8 mouse cellular contexts compared by ENCODE assay signal in genomic region chr3:145904850-145905776, GRCm38 (mm10). TPM values are rescaled to one million over a fixed set of nuclear protein-coding genes. Genes with fewer than 3 reads are reported as not detected.
DNase-seq lines count a peak whose midpoint lies in the region; ATAC-seq and TF ChIP-seq lines count a peak whose summit lies in the region.

No protein-coding gene starts in this region.

- TF ChIP-seq POLR2A in limb, embryonic 14.5 days (IDR thresholded peaks at IDR 0.05; ENCODE audit: borderline replicate concordance, extremely low read depth, insufficient read depth, insufficient read length): no peak

- 53% methylated on average over 22 of the region's 22 CpGs for WGBS in intestine, postnatal 0 days
- 47% methylated on average over 22 of the region's 22 CpGs for WGBS in limb, embryonic 14.5 days
- WGBS in stomach, postnatal 0 days: 52% methylated on average over 22 of the region's 22 CpGs

- peak; percentile 82 for TF ChIP-seq CTCF in intestine, postnatal 0 days (IDR thresholded peaks at IDR 0.05; ENCODE audit: low read depth)
- peak; percentile 87 for TF ChIP-seq CTCF in stomach, postnatal 0 days (IDR thresholded peaks at IDR 0.05; ENCODE audit: low read depth)

- no peaks in the 10 kb centered on the region for H3K27me3 ChIP-seq in intestine, postnatal 0 days (replicated peaks; ENCODE audit: control insufficient read depth, insufficient read depth, low read length)
- no peaks in the 10 kb centered on the region for H3K27me3 ChIP-seq in limb, embryonic 14.5 days (ENCODE audit: control insufficient read depth, insufficient read depth, low read length)
- H3K27me3 ChIP-seq in stomach, postnatal 0 days (ENCODE audit: control insufficient read depth, insufficient read depth, low read length): no peaks in the 10 kb centered on the region

- no peak; the same call in 1 of the 2 replicates for ATAC-seq in intestine, postnatal 0 days
- peak; percentile 34; the same call in 1 of the 2 replicates for ATAC-seq in limb, embryonic 14.5 days (ENCODE audit: low FRiP score, low read depth)
- peak; percentile 12; the same call in 1 of the 2 replicates for ATAC-seq in stomach, postnatal 0 days (ENCODE audit: low FRiP score, low TSS enrichment)

- TF ChIP-seq EP300 in stomach, postnatal 0 days (optimal IDR thresholded peaks at IDR 0.05): no peak

- peak; percentile 50 for DNase-seq in CD4-positive helper T cell, adult 2 months (ENCODE audit: low read depth, low spot score)
- peak; percentile 78 for DNase-seq in ZHBTc4 (ENCODE audit: low read depth, low spot score)
- DNase-seq in embryo, embryonic 10.5 days (ENCODE audit: low spot score): peak; percentile 91
- DNase-seq in gastrocnemius, postnatal 25 days: peak; percentile 16
- peak; percentile 87 for DNase-seq in limb, embryonic 14.5 days (ENCODE audit: low spot score)
- peak; percentile 36 to 47 for DNase-seq in natural killer cell, adult 2 months (ENCODE audit: low spot score in 2 of 2)
- peak; percentile 79 for DNase-seq in stomach, postnatal 0 days (ENCODE audit: low spot score)

- no peaks in the 10 kb centered on the region for H3K36me3 ChIP-seq in intestine, postnatal 0 days (ENCODE audit: control insufficient read depth, insufficient read depth)
- H3K36me3 ChIP-seq in limb, embryonic 14.5 days (ENCODE audit: control insufficient read depth, insufficient read depth, low read length): no peaks in the 10 kb centered on the region
- no peaks in the 10 kb centered on the region for H3K36me3 ChIP-seq in stomach, postnatal 0 days (ENCODE audit: control insufficient read depth, insufficient read depth, low read length)

- H3K4me1 ChIP-seq in intestine, postnatal 0 days (replicated peaks; ENCODE audit: control insufficient read depth, insufficient read depth, low read length): no peaks in the 10 kb centered on the region
- H3K4me1 ChIP-seq in limb, embryonic 14.5 days (ENCODE audit: control insufficient read depth, insufficient read depth, low read length): 0 out of 2 replicates have a peak, but pooled peaks cover 3% of the 10 kb centered on the region
- no peaks in the 10 kb centered on the region for H3K4me1 ChIP-seq in stomach, postnatal 0 days (replicated peaks; ENCODE audit: control insufficient read depth, insufficient read depth)

- peak overlapping the region; percentile 35 for H3K4me2 ChIP-seq in intestine, postnatal 0 days (replicated peaks; ENCODE audit: low read depth)
- peak overlapping the region; percentile 37 for H3K4me2 ChIP-seq in limb, embryonic 14.5 days (replicated peaks; ENCODE audit: low read depth, low read length, severe bottlenecking)
- peak overlapping the region; percentile 27 for H3K4me2 ChIP-seq in stomach, postnatal 0 days (replicated peaks; ENCODE audit: low read depth)

- no peak overlapping the region for H3K4me3 ChIP-seq in intestine, postnatal 0 days (ENCODE audit: low read depth, low read length)
- peak overlapping the region; percentile 22 for H3K4me3 ChIP-seq in limb, embryonic 14.5 days (replicated peaks; ENCODE audit: low read length)
- no peak overlapping the region for H3K4me3 ChIP-seq in stomach, postnatal 0 days (ENCODE audit: low read depth, low read length)

- no peaks in the 10 kb centered on the region for H3K9me3 ChIP-seq in intestine, postnatal 0 days (ENCODE audit: control insufficient read depth)
- H3K9me3 ChIP-seq in limb, embryonic 14.5 days (ENCODE audit: control insufficient read depth, low read length): no peaks in the 10 kb centered on the region
- H3K9me3 ChIP-seq in stomach, postnatal 0 days (ENCODE audit: control insufficient read depth, low read length): no peaks in the 10 kb centered on the region

- no peak overlapping the region for H3K27ac ChIP-seq in intestine, postnatal 0 days (ENCODE audit: low read depth, low read length)
- H3K27ac ChIP-seq in limb, embryonic 14.5 days (replicated peaks; ENCODE audit: low read depth, low read length): no peak overlapping the region
- H3K27ac ChIP-seq in stomach, postnatal 0 days (replicated peaks): no peak overlapping the region

- no peak overlapping the region for H3K9ac ChIP-seq in intestine, postnatal 0 days (ENCODE audit: low read depth, low read length)
- no peak overlapping the region for H3K9ac ChIP-seq in limb, embryonic 14.5 days (ENCODE audit: low read depth, low read length, severe bottlenecking)
- no peak overlapping the region for H3K9ac ChIP-seq in stomach, postnatal 0 days (ENCODE audit: low read length)

RNA-seq across cellular contexts. Expression of gene Bcl10, which starts 17.5 kb away (rescaled TPM):
- 1 to 10 TPM; 9.1 to 9.2 TPM for total RNA-seq in gastrocnemius, postnatal 25 days (2021)
- polyA plus RNA-seq in intestine, postnatal 0 days (2015; fragmentation: Nextera tagmentation; extraction: Ambion mirVana): 39.1 and 40.3 TPM in 2 replicates
- 25.5 and 26.0 TPM in 2 replicates for polyA plus RNA-seq in limb, embryonic 14.5 days (2012; rRNA removed)
- 52.1 and 52.9 TPM in 2 replicates for polyA plus RNA-seq in limb, embryonic 14.5 days (2014; fragmentation: Nextera tagmentation; extraction: Ambion mirVana)
- polyA plus RNA-seq in stomach, postnatal 0 days (2015; fragmentation: Nextera tagmentation; extraction: Ambion mirVana): 43.5 and 46.1 TPM in 2 replicates

RNA-seq across cellular contexts. Expression of gene 2410004B18Rik, which starts 32.7 kb away (rescaled TPM):
- 10 to 100 TPM; 14.3 to 17.9 TPM for total RNA-seq in gastrocnemius, postnatal 25 days (2021)
- polyA plus RNA-seq in intestine, postnatal 0 days (2015; fragmentation: Nextera tagmentation; extraction: Ambion mirVana): 38.7 and 38.9 TPM in 2 replicates
- polyA plus RNA-seq in limb, embryonic 14.5 days (2012; rRNA removed): 25.9 and 31.2 TPM in 2 replicates
- polyA plus RNA-seq in limb, embryonic 14.5 days (2014; fragmentation: Nextera tagmentation; extraction: Ambion mirVana): 45.6 and 47.8 TPM in 2 replicates
- 33.1 and 36.4 TPM in 2 replicates for polyA plus RNA-seq in stomach, postnatal 0 days (2015; fragmentation: Nextera tagmentation; extraction: Ambion mirVana)

Comparison
In these comparisons a context has a peak if more than half of its experiments do, and no peak if none do; other contexts are left out.
1. DNase-seq: peak in every context shown above with its lines; median percentile 91 in embryo, embryonic 10.5 days; 87 in limb, embryonic 14.5 days; 79 in stomach, postnatal 0 days; 78 in ZHBTc4; 50 in CD4-positive helper T cell, adult 2 months; 42 in natural killer cell, adult 2 months; 16 in gastrocnemius, postnatal 25 days.